8 mouse cellular contexts compared by ENCODE assay signal in the genomic region with DNA sequence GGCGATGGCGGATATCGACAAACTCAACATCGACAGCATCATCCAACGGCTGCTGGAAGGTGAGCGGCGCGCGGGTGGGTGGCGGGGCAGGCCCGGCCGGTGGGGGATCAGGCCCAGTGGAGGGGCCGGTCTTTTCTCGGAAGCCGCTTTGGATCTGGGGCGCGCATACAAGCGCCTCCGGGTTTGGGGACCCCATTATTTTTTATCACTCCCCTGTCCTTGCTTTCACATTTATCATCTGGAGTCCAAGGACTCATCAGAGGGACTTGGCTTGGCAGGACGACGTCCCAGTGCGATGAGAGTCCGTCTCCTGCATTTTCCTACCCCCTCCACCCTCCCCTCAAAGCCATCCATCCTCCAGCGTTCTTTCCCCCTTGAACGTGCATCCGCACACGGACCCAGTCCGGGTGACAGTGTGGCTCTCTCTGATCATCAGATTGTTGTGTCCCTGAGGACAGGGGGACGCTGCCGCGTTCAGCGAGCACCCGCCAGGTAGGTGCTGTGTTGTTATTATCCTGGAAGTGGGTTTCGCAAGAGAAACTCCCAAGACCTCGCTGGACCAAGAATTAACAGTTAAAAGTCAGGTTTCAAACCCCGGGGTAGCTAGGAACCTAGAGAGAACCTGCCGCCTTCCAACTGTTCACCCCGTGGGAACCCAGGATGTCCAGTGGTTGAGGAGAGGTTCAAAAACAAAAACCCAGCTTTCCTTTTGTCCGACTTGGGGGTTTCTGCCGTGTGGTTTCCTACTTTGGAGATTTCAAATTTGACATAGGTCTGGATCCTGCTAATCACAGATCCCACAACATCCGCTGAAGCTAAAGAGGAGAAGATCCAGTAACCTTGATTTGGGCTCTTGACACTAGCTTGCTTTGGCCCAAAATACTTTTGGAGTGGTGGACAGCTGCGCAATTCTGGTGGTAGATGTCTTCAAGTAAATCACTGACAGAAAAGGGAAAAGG. TPM values are rescaled to one million over a fixed set of nuclear protein-coding genes. Genes with fewer than 3 reads are reported as not detected.
DNase-seq lines count a peak whose midpoint lies in the region; ATAC-seq and TF ChIP-seq lines count a peak whose summit lies in the region.

No protein-coding gene starts in this region.

- peak overlapping the region; percentile 94 for H3K27ac ChIP-seq in heart, adult 2 months
- peak overlapping the region; percentile 87 for H3K27ac ChIP-seq in heart, embryonic 13.5 days (replicated peaks)
- H3K27ac ChIP-seq in limb, embryonic 14.5 days (replicated peaks; ENCODE audit: low read depth, low read length): peak overlapping the region; percentile 79
- peak overlapping the region; percentile 85 for H3K27ac ChIP-seq in midbrain, postnatal 0 days (ENCODE audit: low read depth, low read length)

- no peaks in the 10 kb centered on the region for H3K27me3 ChIP-seq in heart, adult 2 months (ENCODE audit: control insufficient read depth, insufficient read depth, low read length)
- no peaks in the 10 kb centered on the region for H3K27me3 ChIP-seq in heart, embryonic 13.5 days (replicated peaks)
- no peaks in the 10 kb centered on the region for H3K27me3 ChIP-seq in limb, embryonic 14.5 days (ENCODE audit: control insufficient read depth, insufficient read depth, low read length)
- no peaks in the 10 kb centered on the region for H3K27me3 ChIP-seq in midbrain, postnatal 0 days (ENCODE audit: insufficient read depth, low read length)

- H3K79me2 ChIP-seq in heart, adult 2 months (replicated peaks; ENCODE audit: control insufficient read depth, insufficient read depth, low read length): peaks cover 4% of the 10 kb centered on the region

- TF ChIP-seq POLR2A in heart, adult 2 months (IDR thresholded peaks at IDR 0.05; ENCODE audit: insufficient read depth, low read depth, low read length): 0 out of 2 replicates have a peak, but pooled peaks have one; percentile 9
- TF ChIP-seq POLR2A in limb, embryonic 14.5 days (IDR thresholded peaks at IDR 0.05; ENCODE audit: borderline replicate concordance, extremely low read depth, insufficient read depth, insufficient read length): no peak

- 1% methylated on average over 42 of the region's 42 CpGs for WGBS in heart, adult 2 months
- 1% methylated on average over 42 of the region's 42 CpGs for WGBS in heart, embryonic 13.5 days
- WGBS in limb, embryonic 14.5 days: 3% methylated on average over 39 of the region's 42 CpGs
- WGBS in midbrain, postnatal 0 days: under 1% methylated on average over 40 of the region's 42 CpGs

- TF ChIP-seq EP300 in heart, adult 2 months (IDR thresholded peaks at IDR 0.05; ENCODE audit: insufficient read depth, low read depth, low read length): no peak

- peak overlapping the region; percentile 88 for H3K4me3 ChIP-seq in heart, adult 2 months
- peak overlapping the region; percentile 97 for H3K4me3 ChIP-seq in heart, embryonic 13.5 days
- H3K4me3 ChIP-seq in limb, embryonic 14.5 days (replicated peaks; ENCODE audit: low read length): peak overlapping the region; percentile 84
- H3K4me3 ChIP-seq in midbrain, postnatal 0 days (ENCODE audit: low read depth, low read length): peak overlapping the region; percentile 84

- no peak for TF ChIP-seq CTCF in heart, adult 2 months (IDR thresholded peaks at IDR 0.05)
- TF ChIP-seq CTCF in midbrain, postnatal 0 days (IDR thresholded peaks at IDR 0.05): no peak

- H3K9me3 ChIP-seq in heart, embryonic 13.5 days: no peaks in the 10 kb centered on the region
- H3K9me3 ChIP-seq in limb, embryonic 14.5 days (ENCODE audit: control insufficient read depth, low read length): no peaks in the 10 kb centered on the region
- no peaks in the 10 kb centered on the region for H3K9me3 ChIP-seq in midbrain, postnatal 0 days (ENCODE audit: low read length)

- DNase-seq in heart, adult 2 months: peak; percentile 45 to 65
- DNase-seq in heart, adult 9 months (ENCODE audit: low spot score in 2 of 2): no peak
- peak; percentile 32 for DNase-seq in NIH3T3 (ENCODE audit: low read depth)
- no peak for DNase-seq in limb, embryonic 14.5 days (ENCODE audit: low spot score)
- no peak for DNase-seq in midbrain, postnatal 0 days (ENCODE audit: low spot score)
- DNase-seq in retina, postnatal 1 day: no peak

- intact Hi-C loops in heart, adult 2 months (cut with DNase I): loop anchor here (2.0 to 10.0 kb wide), 2 partner anchors 14 to 196 kb away; partner anchors contain the start of genes Rad9b and Vps29

- H3K36me3 ChIP-seq in heart, adult 2 months (ENCODE audit: control insufficient read depth, insufficient read depth, low read length): peaks cover 20% of the 10 kb centered on the region
- peaks cover 40% of the 10 kb centered on the region for H3K36me3 ChIP-seq in heart, embryonic 13.5 days
- peaks cover 35% of the 10 kb centered on the region for H3K36me3 ChIP-seq in limb, embryonic 14.5 days (ENCODE audit: control insufficient read depth, insufficient read depth, low read length)
- no peaks in the 10 kb centered on the region for H3K36me3 ChIP-seq in midbrain, postnatal 0 days (ENCODE audit: insufficient read depth, low read length)

- peak overlapping the region; percentile 94 for H3K9ac ChIP-seq in heart, adult 2 months (ENCODE audit: low read depth, low read length)
- peak overlapping the region; percentile 99 for H3K9ac ChIP-seq in heart, embryonic 13.5 days
- H3K9ac ChIP-seq in limb, embryonic 14.5 days (ENCODE audit: low read depth, low read length, severe bottlenecking): peak overlapping the region; percentile 95
- peak overlapping the region; percentile 93 for H3K9ac ChIP-seq in midbrain, postnatal 0 days (replicated peaks; ENCODE audit: low read length, poor library complexity, severe bottlenecking)

- H3K4me1 ChIP-seq in heart, adult 2 months (ENCODE audit: control insufficient read depth, insufficient read depth, low read length): peaks cover 24% of the 10 kb centered on the region
- peaks cover 66% of the 10 kb centered on the region for H3K4me1 ChIP-seq in heart, embryonic 13.5 days
- H3K4me1 ChIP-seq in limb, embryonic 14.5 days (ENCODE audit: control insufficient read depth, insufficient read depth, low read length): peaks cover 44% of the 10 kb centered on the region
- H3K4me1 ChIP-seq in midbrain, postnatal 0 days (ENCODE audit: insufficient read depth, low read length): peaks cover 24% of the 10 kb centered on the region

- peak overlapping the region; percentile 86 for H3K4me2 ChIP-seq in heart, embryonic 13.5 days
- H3K4me2 ChIP-seq in limb, embryonic 14.5 days (replicated peaks; ENCODE audit: low read depth, low read length, severe bottlenecking): peak overlapping the region; percentile 61
- H3K4me2 ChIP-seq in midbrain, postnatal 0 days (ENCODE audit: low read depth, low read length, poor library complexity, severe bottlenecking): peak overlapping the region; percentile 73

- 0 out of 2 replicates have a peak, but pooled peaks have one; percentile 3 for ATAC-seq in heart, embryonic 13.5 days (ENCODE audit: extremely low read depth, insufficient number of reproducible peaks, low FRiP score, low TSS enrichment)
- 0 out of 2 replicates have a peak, but pooled peaks have one; percentile 17 for ATAC-seq in limb, embryonic 14.5 days (ENCODE audit: low FRiP score, low read depth)
- ATAC-seq in midbrain, postnatal 0 days (ENCODE audit: low FRiP score): peak; percentile 29; the same call in 1 of the 2 replicates
- no peak for ATAC-seq in megakaryocyte-erythroid progenitor cell, adult 5-6 weeks (replicated peaks; ENCODE audit: low FRiP score, low TSS enrichment, poor library complexity, severe bottlenecking)

RNA-seq across cellular contexts. Expression of gene Ppp1cc, which starts 0.8 kb away (rescaled TPM):
- total RNA-seq in heart, adult 2 months (2021): 100 to 1,000 TPM; 101 to 127 TPM
- 59.7 and 87.8 TPM in 2 replicates for polyA plus RNA-seq in heart, adult 2 months (2012; rRNA removed)
- polyA plus RNA-seq in heart, embryonic 13.5 days (2015; fragmentation: Nextera tagmentation; extraction: Ambion mirVana): 190 and 219 TPM in 2 replicates
- 273 and 275 TPM in 2 replicates for polyA plus RNA-seq in limb, embryonic 14.5 days (2012; rRNA removed)
- polyA plus RNA-seq in limb, embryonic 14.5 days (2014; fragmentation: Nextera tagmentation; extraction: Ambion mirVana): 234 TPM in 2 replicates
- total RNA-seq in midbrain, postnatal 0 days (2014; rRNA removed): 206 and 221 TPM in 2 replicates
- polyA plus RNA-seq in midbrain, postnatal 0 days (2015; fragmentation: Nextera tagmentation; extraction: Ambion mirVana): 154 and 164 TPM in 2 replicates
- total RNA-seq in megakaryocyte-erythroid progenitor cell, adult 5-6 weeks (2014; fragmentation: Nextera tagmentation): 375 and 380 TPM in 2 replicates
- total RNA-seq in megakaryocyte-erythroid progenitor cell, adult 5-6 weeks (2017): 229 and 230 TPM in 2 replicates

RNA-seq across cellular contexts. Expression of gene Ccdc63, which starts 18.2 kb away (rescaled TPM):
- total RNA-seq in heart, adult 2 months (2021): under 1 TPM in 1 of 2 experiments, not detected in 1; 0.16 TPM
- 0.08 and 0.12 TPM in 2 replicates for polyA plus RNA-seq in heart, adult 2 months (2012; rRNA removed)
- 0.36 TPM in 1 of 2 replicates, not detected in the other for polyA plus RNA-seq in heart, embryonic 13.5 days (2015; fragmentation: Nextera tagmentation; extraction: Ambion mirVana)
- polyA plus RNA-seq in limb, embryonic 14.5 days (2012; rRNA removed): 0.09 and 0.21 TPM in 2 replicates
- not detected in 2 replicates for polyA plus RNA-seq in limb, embryonic 14.5 days (2014; fragmentation: Nextera tagmentation; extraction: Ambion mirVana)
- total RNA-seq in midbrain, postnatal 0 days (2014; rRNA removed): 0.52 TPM in 1 of 2 replicates, not detected in the other
- polyA plus RNA-seq in midbrain, postnatal 0 days (2015; fragmentation: Nextera tagmentation; extraction: Ambion mirVana): not detected in 2 replicates
- 0.96 and 1.4 TPM in 2 replicates for total RNA-seq in megakaryocyte-erythroid progenitor cell, adult 5-6 weeks (2014; fragmentation: Nextera tagmentation)
- not detected in 2 replicates for total RNA-seq in megakaryocyte-erythroid progenitor cell, adult 5-6 weeks (2017)

RNA-seq across cellular contexts. Expression of gene Hvcn1, which starts 47.8 kb away (rescaled TPM):
- total RNA-seq in heart, adult 2 months (2021): 1 to 10 TPM in 1 of 2 experiments, under 1 TPM in 1; 0.81 to 1.5 TPM
- polyA plus RNA-seq in heart, adult 2 months (2012; rRNA removed): 2.4 and 2.9 TPM in 2 replicates
- polyA plus RNA-seq in heart, embryonic 13.5 days (2015; fragmentation: Nextera tagmentation; extraction: Ambion mirVana): 1.9 and 2.7 TPM in 2 replicates
- 9.6 and 10.4 TPM in 2 replicates for polyA plus RNA-seq in limb, embryonic 14.5 days (2012; rRNA removed)
- 8.6 and 8.9 TPM in 2 replicates for polyA plus RNA-seq in limb, embryonic 14.5 days (2014; fragmentation: Nextera tagmentation; extraction: Ambion mirVana)
- 2.0 and 2.2 TPM in 2 replicates for total RNA-seq in midbrain, postnatal 0 days (2014; rRNA removed)
- 1.3 and 1.6 TPM in 2 replicates for polyA plus RNA-seq in midbrain, postnatal 0 days (2015; fragmentation: Nextera tagmentation; extraction: Ambion mirVana)
- 1.4 and 11.2 TPM in 2 replicates for total RNA-seq in megakaryocyte-erythroid progenitor cell, adult 5-6 weeks (2014; fragmentation: Nextera tagmentation)
- total RNA-seq in megakaryocyte-erythroid progenitor cell, adult 5-6 weeks (2017): 0.38 and 1.4 TPM in 2 replicates

RNA-seq across cellular contexts. Expression of gene Myl2, which starts 58.1 kb away (rescaled TPM):
- over 10,000 TPM; 18,797 to 22,206 TPM for total RNA-seq in heart, adult 2 months (2021)
- polyA plus RNA-seq in heart, adult 2 months (2012; rRNA removed): 7,725 and 11,177 TPM in 2 replicates
- 7,724 and 9,145 TPM in 2 replicates for polyA plus RNA-seq in heart, embryonic 13.5 days (2015; fragmentation: Nextera tagmentation; extraction: Ambion mirVana)
- polyA plus RNA-seq in limb, embryonic 14.5 days (2012; rRNA removed): 9.9 and 17.1 TPM in 2 replicates
- polyA plus RNA-seq in limb, embryonic 14.5 days (2014; fragmentation: Nextera tagmentation; extraction: Ambion mirVana): 5.3 and 11.2 TPM in 2 replicates
- total RNA-seq in midbrain, postnatal 0 days (2014; rRNA removed): 0.55 and 0.99 TPM in 2 replicates
- polyA plus RNA-seq in midbrain, postnatal 0 days (2015; fragmentation: Nextera tagmentation; extraction: Ambion mirVana): 4.4 and 4.6 TPM in 2 replicates
- total RNA-seq in megakaryocyte-erythroid progenitor cell, adult 5-6 weeks (2014; fragmentation: Nextera tagmentation): not detected in 2 replicates
- not detected in 2 replicates for total RNA-seq in megakaryocyte-erythroid progenitor cell, adult 5-6 weeks (2017)

Comparison
In these comparisons a context has a peak if more than half of its experiments do, and no peak if none do; other contexts are left out.
1. DNase-seq: peak in heart, adult 2 months (2 of 2) and NIH3T3 (single experiment); none in heart, adult 9 months (0 of 2), limb, embryonic 14.5 days (single experiment), midbrain, postnatal 0 days (single experiment) and retina, postnatal 1 day (single experiment).
2. Peak in every context shown above with its lines, with median percentiles within 50 percentile points of each other: H3K27ac ChIP-seq, H3K4me3 ChIP-seq, H3K9ac ChIP-seq and H3K4me2 ChIP-seq.